Mouse (Mus musculus) limb, embryonic 14.5 days (tissue): ENCODE data around the gene Hdhd5. TPM values are rescaled to one million over a fixed set of nuclear protein-coding genes. Genes with fewer than 3 reads are reported as not detected.

Experiments
- ATAC-seq: fragments of 200-750 bp; cut with Nextera tagmentation; 2 replicates; pipeline ENCODE4 v1.8.0; 2017; ENCODE audit warnings: low read depth, moderate number of reproducible peaks, moderate TSS enrichment; ENCODE audit not compliant: low FRiP score
- DNase-seq: peaks from one replicate; pipeline ENCODE4 v3.0.0-alpha.2; 2015; ENCODE audit warnings: low spot score
- H3K27ac ChIP-seq: fragments of 300-500 bp; sonication (generic); replicated peaks from 2 replicates; pipeline ENCODE4 v1.5.1; 2014; ENCODE audit warnings: low read depth, mild to moderate bottlenecking, low read length, moderate library complexity, mixed read lengths
- H3K27me3 ChIP-seq: fragments of 300-500 bp; sonication (generic); 2 replicates; pipeline ENCODE4 v1.6.1; 2014; ENCODE audit warnings: low read length, mixed read lengths; ENCODE audit not compliant: control insufficient read depth, insufficient read depth
- H3K36me3 ChIP-seq: fragments of 300-500 bp; sonication (generic); 2 replicates; pipeline ENCODE4 v1.6.1; 2014; ENCODE audit warnings: mild to moderate bottlenecking, low read length, moderate library complexity, mixed read lengths; ENCODE audit not compliant: control insufficient read depth, insufficient read depth
- H3K4me1 ChIP-seq: fragments of 300-500 bp; sonication (generic); 2 replicates; pipeline ENCODE4 v1.6.1; 2014; ENCODE audit warnings: antibody characterized with exemption, low read length, mixed read lengths; ENCODE audit not compliant: control insufficient read depth, insufficient read depth
- H3K4me2 ChIP-seq: fragments of 300-500 bp; sonication (generic); replicated peaks from 2 replicates; pipeline ENCODE4 v1.6.1; 2014; ENCODE audit warnings: low read depth, mild to moderate bottlenecking, low read length, moderate library complexity; ENCODE audit not compliant: severe bottlenecking
- H3K4me3 ChIP-seq: fragments of 300-500 bp; sonication (generic); replicated peaks from 2 replicates; pipeline ENCODE4 v1.5.1; 2014; ENCODE audit warnings: low read length
- H3K9ac ChIP-seq: fragments of 300-500 bp; sonication (generic); 2 replicates; pipeline ENCODE4 v1.6.1; 2014; ENCODE audit warnings: mild to moderate bottlenecking, low read depth, low read length, moderate library complexity; ENCODE audit not compliant: severe bottlenecking
- H3K9me3 ChIP-seq: fragments of 300-500 bp; sonication (generic); 2 replicates; pipeline ENCODE4 v1.6.1; 2016; ENCODE audit warnings: low read length; ENCODE audit not compliant: control insufficient read depth
- POLR2A ChIP-seq: fragments of 200-500 bp; IDR thresholded peaks from 2 replicates; pipeline ENCODE4 v1.8.0; 2012; ENCODE audit warnings: inconsistent platforms, mild to moderate bottlenecking, moderate library complexity, borderline replicate concordance; ENCODE audit not compliant: insufficient read depth, insufficient read length; ENCODE audit errors: extremely low read depth
- WGBS: fragments of 180-500 bp; shearing (Covaris S2); extraction: QIAGEN DNeasy Blood & Tissue Kit; methylation state at CpG from one replicate; pipeline ENCODE4 v1.1.7; 2014; 5-methylcytosine and 5-hydroxymethylcytosine counted together
- polyA plus RNA-seq, 2 experiments: library from polyadenylated mRNA; depleted of rRNA in 1 of 2; stranded (reverse) in 1 of 2; unstranded in 1 of 2; fragments of >200 nt; fragmentation: Nextera tagmentation in 1 of 2; extraction: Ambion mirVana in 1 of 2; gene quantifications; 2 replicates each; pipeline versions ENCODE4 v1.2.1 to v1.2.3; 2012 to 2014

Gene Hdhd5
- polyA plus RNA-seq, 2 experiments: 12.5 to 25.2 TPM

GRCm38 (mm10) chr6:120555152-120555551 is 24.0 kb upstream of the Hdhd5 start:
- Histone ChIP-seq H3K4me2 (no peak overlapping the region), H3K27me3 (no peaks in the 10 kb centered on the region), H3K27ac (no peak overlapping the region), H3K4me1 (no peaks in the 10 kb centered on the region), H3K9me3 (no peaks in the 10 kb centered on the region), H3K9ac (no peak overlapping the region), H3K4me3 (no peak overlapping the region), H3K36me3 (no peaks in the 10 kb centered on the region)
- DNase-seq: no peak
- 80% methylated on average over 1 of the region's 1 CpGs for WGBS
- TF ChIP-seq POLR2A: no peak
- ATAC-seq: no peak

- H3K27ac ChIP-seq: no peak overlapping the region
- DNase-seq: no peak
- H3K4me1 ChIP-seq: no peaks in the 10 kb centered on the region
- H3K4me3 ChIP-seq: no peak overlapping the region
- H3K9ac ChIP-seq: no peak overlapping the region
- WGBS: 35% methylated on average over 2 of the region's 2 CpGs
- no peak overlapping the region for H3K4me2 ChIP-seq
- H3K9me3 ChIP-seq: no peaks in the 10 kb centered on the region
- H3K36me3 ChIP-seq: no peaks in the 10 kb centered on the region
- H3K27me3 ChIP-seq: no peaks in the 10 kb centered on the region
- no peak for TF ChIP-seq POLR2A
- ATAC-seq: no peak
Observed at GRCm38 (mm10) chr6:120550173-120550572, 19.1 kb upstream of the Hdhd5 start.

GRCm38 (mm10) chr6:120548581-120548980 is 17.5 kb upstream of the Hdhd5 start:
- ATAC-seq: no peak
- Histone ChIP-seq H3K36me3 (no peaks in the 10 kb centered on the region), H3K4me1 (no peaks in the 10 kb centered on the region), H3K9ac (no peak overlapping the region), H3K27me3 (no peaks in the 10 kb centered on the region), H3K4me2 (no peak overlapping the region), H3K27ac (no peak overlapping the region), H3K9me3 (no peaks in the 10 kb centered on the region), H3K4me3 (no peak overlapping the region)
- 96% methylated on average over 3 of the region's 3 CpGs for WGBS
- no peak for DNase-seq
- TF ChIP-seq POLR2A: no peak

GRCm38 (mm10) chr6:120546973-120547372 is 15.9 kb upstream of the Hdhd5 start:
- 87% methylated on average over 4 of the region's 4 CpGs for WGBS
- ATAC-seq (no peak), DNase-seq (no peak)

GRCm38 (mm10) chr6:120546292-120546691 is 15.2 kb upstream of the Hdhd5 start:
- H3K27ac ChIP-seq: no peak overlapping the region
- H3K4me3 ChIP-seq: no peak overlapping the region
- DNase-seq (no peak), ATAC-seq (no peak)
- no peak for TF ChIP-seq POLR2A
- H3K27me3 ChIP-seq: no peaks in the 10 kb centered on the region
- H3K36me3 ChIP-seq: no peaks in the 10 kb centered on the region
- no peaks in the 10 kb centered on the region for H3K4me1 ChIP-seq
- no peak overlapping the region for H3K4me2 ChIP-seq
- H3K9ac ChIP-seq: no peak overlapping the region
- 87% methylated on average over 3 of the region's 3 CpGs for WGBS
- H3K9me3 ChIP-seq: no peaks in the 10 kb centered on the region

More at GRCm38 (mm10) chr6:120546973-120547372, 15.9 kb upstream of the Hdhd5 start:
- Histone ChIP-seq H3K9me3 (no peaks in the 10 kb centered on the region), H3K4me2 (no peak overlapping the region), H3K27me3 (no peaks in the 10 kb centered on the region), H3K36me3 (no peaks in the 10 kb centered on the region), H3K27ac (no peak overlapping the region), H3K4me1 (no peaks in the 10 kb centered on the region), H3K4me3 (no peak overlapping the region), H3K9ac (no peak overlapping the region)
- no peak for TF ChIP-seq POLR2A

GRCm38 (mm10) chr6:120542061-120542460 is 10.9 kb upstream of the Hdhd5 start:
- H3K36me3 ChIP-seq: no peaks in the 10 kb centered on the region
- no peak overlapping the region for H3K9ac ChIP-seq
- no peak for TF ChIP-seq POLR2A
- H3K27ac ChIP-seq: no peak overlapping the region
- DNase-seq: no peak
- peaks cover 4% of the 10 kb centered on the region; the same call in 1 of the 2 replicates for H3K4me1 ChIP-seq
- no peak for ATAC-seq
- WGBS: 11% methylated on average over 1 of the region's 1 CpGs
- no peaks in the 10 kb centered on the region for H3K9me3 ChIP-seq
- no peaks in the 10 kb centered on the region for H3K27me3 ChIP-seq
- H3K4me3 ChIP-seq: no peak overlapping the region
- no peak overlapping the region for H3K4me2 ChIP-seq
